Mouse (Mus musculus): Measurements from ENCODE around the gene Xrcc6. TPM values are rescaled to one million over a fixed set of nuclear protein-coding genes. Genes with fewer than 3 reads are reported as not detected.

Gene Xrcc6
- total RNA-seq, 2 experiments from 2014 or later = 26.3 to 27.1 TPM

DNA sequence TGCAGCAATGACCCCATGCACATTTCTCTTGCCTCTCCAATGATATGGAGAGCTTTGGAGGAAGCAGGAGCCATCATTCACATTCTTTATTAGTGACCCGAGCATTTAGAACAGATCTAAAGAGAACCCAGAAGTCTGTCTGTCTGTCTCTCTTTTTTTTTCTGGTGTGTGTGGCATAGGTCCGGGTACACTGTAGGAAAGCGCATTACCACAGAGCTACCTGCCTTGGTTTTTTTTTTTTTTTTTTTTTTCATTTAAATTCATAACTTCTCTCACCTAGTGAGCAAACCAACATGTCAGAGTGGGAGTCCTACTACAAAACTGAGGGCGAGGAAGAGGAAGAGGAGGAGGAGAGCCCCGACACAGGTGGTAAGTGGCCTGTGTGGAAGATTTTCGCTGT is 29.2 kb downstream of the Xrcc6 start:
- no peak for DNase-seq (ENCODE audit: low spot score in 2 of 2)

DNA sequence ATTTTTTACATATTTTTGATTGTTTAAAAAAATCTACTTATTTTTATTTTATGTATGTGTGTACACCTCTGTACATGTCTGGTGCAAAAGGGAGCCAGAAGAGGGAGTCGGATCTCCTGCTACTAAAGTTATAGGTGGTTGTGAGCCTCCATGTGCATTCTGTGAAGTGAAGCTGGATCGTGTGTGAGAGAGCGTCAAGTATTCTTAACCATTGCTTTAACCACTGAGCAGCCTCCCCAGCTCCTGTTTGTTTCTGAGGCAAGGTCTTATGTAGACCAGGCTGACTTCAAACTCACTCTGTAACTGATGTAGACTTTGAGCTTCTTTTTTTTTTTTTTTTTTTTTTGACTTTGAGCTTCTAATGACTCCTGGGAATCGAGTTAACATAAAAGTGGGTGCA is 29.8 kb downstream of the Xrcc6 start:
- no peak for DNase-seq (ENCODE audit: low spot score in 2 of 2)

DNA sequence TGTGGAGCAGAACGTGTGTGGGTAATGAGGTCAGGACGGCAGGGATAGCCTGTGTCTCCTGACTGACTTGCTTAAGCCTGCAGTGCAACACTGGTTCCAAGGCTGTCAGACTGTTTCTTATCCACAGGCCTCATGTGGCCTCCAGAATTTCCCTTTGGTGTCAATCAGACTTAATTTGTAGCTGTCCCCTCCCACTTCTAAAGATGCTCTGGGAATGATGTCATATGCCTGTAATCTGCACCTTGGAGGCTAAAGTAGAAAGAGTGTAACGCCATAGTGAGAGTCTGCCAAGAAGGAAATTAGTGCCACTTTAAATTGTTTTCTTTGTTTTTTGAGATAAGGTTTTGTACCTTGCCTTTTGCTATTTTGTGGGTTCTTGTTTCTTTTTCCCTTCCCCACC is 31.7 kb downstream of the Xrcc6 start:
- DNase-seq (ENCODE audit: low spot score in 2 of 2) = no peak

DNA sequence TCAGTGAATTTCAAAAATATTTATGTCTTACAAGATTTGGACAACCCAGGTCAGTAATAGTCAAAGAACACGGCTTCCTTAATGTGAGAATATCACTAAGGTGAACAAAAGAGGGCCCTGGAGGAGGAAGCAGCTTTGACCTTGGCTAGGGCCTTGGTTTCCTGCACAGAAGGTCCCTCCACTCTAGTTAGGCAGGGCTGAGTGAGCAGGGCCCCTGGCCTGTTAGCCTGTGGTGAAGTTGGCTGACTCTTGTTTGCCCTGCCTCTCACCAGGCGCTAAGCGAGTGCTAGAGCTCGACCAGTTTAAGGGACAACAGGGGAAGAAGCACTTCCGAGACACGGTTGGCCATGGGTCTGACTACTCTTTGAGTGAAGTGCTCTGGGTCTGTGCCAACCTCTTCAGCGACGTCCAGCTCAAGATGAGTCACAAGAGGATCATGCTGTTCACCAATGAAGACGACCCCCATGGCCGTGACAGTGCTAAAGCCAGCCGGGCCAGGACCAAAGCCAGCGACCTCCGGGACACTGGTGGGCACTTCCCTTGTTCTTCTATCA is 35.0 kb downstream of the Xrcc6 start:
- no peak for DNase-seq (ENCODE audit: low spot score in 2 of 2)

DNA sequence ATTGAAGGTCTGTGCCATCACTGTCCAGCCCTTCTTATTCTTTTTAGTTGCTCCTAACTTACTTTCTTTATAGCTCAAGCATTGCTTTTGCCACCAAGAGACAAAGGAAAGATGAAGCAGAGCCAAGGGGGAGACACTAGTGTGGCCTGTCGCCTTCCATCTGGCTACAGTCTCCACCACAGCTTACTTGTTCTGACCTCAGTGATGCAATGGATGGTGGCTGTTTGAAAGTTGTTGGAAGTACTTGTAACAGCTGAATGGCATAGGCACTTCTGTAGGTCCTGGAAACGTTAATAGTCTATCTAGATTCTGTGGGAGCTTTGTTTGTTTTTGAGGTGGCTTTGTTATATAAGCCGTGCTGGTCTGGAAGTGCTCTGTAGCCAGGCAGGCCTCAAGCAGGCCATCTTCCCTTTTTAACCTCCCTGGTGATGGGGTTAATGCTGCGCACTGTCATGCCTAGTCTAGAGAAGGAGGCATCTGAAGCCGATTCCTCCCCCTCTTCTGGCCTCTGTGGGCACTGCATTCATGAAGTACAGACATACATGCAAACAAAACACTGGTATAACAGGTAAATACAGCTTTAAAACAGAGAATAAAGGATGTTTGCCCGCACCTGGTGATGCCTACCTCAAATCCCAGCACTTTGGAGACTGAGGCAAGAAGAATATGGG is 36.5 kb downstream of the Xrcc6 start:
- no peak for DNase-seq (ENCODE audit: low spot score in 2 of 2)

DNA sequence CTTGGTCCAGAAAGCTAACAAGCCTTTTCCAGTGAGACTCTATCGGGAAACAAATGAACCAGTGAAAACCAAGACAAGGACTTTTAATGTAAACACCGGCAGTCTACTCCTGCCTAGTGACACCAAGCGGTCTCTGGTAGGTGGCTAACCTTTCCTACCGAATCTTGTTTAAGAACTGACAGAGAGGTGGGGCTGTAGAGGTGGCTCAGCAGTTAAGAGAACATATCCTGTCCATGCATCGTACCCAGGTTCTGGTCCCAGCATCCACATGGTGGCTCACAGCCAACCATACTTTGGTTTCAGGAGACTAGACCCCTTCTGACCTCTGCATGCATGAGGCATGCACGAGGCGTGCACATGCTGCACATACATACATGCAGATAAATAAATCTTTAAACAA is 39.6 kb downstream of the Xrcc6 start:
- DNase-seq (ENCODE audit: low spot score in 2 of 2) = no peak

DNA sequence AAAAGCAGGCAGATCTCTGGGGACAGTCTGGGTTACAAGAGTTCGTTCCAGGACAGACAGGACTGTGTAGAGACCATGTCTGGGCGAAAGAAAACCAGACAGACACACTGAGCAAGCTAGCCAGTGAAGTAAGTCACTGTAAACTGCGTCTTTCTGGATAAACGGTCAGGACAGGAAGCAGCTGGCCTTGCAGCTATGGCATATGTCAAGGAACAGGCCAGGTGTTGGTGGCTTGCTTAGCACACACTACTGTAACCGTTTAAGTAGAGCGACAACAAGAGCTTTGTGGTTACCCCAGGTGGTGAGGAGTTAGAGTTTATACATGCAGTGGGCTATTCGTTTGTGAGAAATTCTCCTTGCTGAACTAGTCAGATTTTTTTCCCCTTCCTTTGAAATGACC is 40.1 kb downstream of the Xrcc6 start:
- DNase-seq (ENCODE audit: low spot score in 2 of 2) = no peak

DNA sequence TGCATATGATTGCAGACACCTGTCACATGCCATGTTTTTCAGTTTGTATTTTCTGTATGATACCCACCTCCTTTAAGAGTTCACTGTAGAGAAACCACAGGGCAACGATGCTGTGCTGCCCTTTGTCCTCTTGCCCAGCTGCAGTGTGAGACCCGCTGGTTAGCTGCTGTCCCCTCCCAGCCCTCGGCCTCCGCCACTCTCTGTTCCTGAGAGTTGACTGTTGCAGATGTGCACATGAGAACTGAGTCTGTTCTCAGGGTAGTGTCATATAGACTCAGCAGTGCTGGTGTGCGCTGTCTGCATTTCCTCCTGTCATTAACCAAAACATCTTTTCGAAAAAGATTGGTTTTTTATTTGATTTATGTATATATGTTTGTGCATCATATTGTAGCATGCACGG is 44.8 kb downstream of the Xrcc6 start:
- no peak for DNase-seq (ENCODE audit: low spot score in 2 of 2)

DNA sequence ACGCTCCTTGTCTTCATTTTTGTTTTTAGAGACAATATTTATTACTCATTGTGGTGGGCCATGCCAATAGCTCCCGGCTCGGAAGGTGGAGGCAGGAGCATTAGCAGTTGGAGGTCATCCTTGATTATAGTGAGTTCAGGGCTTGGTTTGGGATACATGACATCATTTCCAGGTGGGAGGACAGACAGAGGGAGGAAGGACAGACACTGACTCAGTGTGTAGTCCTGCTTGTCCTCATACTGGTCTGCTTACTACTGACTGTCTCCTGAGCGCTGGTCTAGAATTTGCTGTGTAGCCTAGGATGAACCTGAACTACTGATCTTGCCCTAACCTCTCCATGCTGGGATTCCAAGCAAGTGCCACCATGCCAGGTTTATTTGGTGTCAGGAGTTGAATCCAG is 46.1 kb downstream of the Xrcc6 start, which contains the start of gene Desi1:
Desi1 (minus strand) TSS at position 101 of the 400 bp plus-strand sequence.
- DNase-seq (ENCODE audit: low spot score in 2 of 2) = no peak

DNA sequence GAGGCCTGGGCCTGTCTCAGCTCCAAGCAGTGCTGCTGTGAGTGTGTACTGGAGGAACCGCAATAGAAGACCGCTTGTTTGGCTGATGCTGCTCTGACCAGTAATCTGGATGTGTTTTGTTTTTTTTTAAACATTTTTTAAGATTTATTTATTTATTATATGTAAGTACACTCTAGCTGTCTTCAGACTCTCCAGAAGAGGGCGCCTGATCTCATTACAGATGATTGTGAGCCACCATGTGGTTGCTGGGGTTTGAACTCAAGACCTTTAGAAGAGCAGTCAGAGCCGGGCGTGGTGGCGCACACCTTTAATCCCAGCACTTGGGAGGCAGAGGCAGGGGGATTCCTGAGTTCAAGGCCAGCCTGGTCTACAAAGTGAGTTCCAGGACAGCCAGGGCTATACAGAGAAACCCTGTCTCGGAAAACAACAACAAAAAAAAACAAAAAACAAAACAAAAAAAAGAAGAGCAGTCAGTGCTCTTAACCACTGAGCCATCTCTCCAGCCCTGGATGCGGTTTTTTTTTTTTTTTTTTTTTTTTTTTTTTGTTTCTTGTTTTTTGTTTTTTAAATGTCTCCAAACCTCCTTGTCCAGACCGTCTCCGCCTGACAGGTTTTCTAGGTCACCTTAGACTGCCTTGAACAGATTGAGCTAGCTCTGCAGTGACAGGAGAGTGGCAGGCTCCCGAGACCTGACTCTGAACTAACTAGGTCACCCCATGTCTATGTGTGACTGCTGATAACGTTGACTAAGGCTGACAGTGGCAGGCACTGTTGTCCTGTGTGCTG is 48.5 kb downstream of the Xrcc6 start:
- peak in 1 of 2 experiments; percentile 39 for DNase-seq (ENCODE audit: low spot score in 2 of 2)

DNA sequence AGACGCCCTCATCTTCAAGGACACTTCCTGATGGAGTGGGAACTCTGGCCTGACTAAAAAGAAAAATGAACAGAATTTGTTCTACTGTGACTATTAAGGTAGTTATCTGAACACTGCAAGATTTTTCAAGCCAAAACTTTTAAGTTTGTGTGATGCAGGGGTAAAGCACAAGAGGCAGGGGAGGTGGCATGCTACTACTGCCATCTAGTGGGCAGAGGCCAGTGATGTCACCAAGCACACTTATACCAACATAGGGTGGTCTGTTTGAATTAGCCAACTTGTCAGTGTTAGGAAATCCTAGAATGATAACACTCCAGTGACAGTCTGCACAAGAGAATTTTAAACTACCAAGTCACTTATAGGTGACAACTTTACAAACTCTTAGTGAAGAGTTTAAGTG is 53.0 kb downstream of the Xrcc6 start:
- DNase-seq (ENCODE audit: low spot score in 2 of 2) = peak in 1 of 2 experiments; percentile 67

DNA sequence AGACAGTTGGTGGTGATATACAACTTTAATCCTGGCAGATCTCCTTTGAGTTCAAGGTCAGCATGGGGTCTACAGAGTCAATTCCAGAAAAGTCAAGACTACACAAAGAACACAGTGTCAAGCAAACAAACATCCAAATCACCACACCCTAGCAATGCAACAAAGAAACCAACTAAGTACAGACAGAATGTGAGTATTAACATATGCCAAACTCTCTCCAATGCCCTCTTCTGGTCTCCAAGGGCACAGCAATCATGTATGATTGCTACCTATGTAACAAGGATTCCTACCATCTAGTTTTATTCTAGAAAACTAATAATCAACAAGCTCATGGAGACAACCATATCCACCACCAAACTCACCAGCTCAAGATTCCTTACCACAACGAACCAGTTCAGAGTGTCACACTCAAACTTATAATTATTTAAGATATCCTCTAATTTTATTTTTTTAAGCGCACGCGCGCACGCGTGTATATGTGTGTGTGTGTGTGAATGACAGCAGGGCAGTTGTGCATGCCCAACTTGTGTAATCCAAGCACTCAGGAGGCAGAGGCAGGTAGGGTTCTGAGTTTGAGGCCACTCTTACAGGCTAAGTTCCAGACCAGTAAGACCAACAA is 56.6 kb downstream of the Xrcc6 start:
- peak in 1 of 2 experiments; percentile 32 for DNase-seq (ENCODE audit: low spot score in 2 of 2)

DNA sequence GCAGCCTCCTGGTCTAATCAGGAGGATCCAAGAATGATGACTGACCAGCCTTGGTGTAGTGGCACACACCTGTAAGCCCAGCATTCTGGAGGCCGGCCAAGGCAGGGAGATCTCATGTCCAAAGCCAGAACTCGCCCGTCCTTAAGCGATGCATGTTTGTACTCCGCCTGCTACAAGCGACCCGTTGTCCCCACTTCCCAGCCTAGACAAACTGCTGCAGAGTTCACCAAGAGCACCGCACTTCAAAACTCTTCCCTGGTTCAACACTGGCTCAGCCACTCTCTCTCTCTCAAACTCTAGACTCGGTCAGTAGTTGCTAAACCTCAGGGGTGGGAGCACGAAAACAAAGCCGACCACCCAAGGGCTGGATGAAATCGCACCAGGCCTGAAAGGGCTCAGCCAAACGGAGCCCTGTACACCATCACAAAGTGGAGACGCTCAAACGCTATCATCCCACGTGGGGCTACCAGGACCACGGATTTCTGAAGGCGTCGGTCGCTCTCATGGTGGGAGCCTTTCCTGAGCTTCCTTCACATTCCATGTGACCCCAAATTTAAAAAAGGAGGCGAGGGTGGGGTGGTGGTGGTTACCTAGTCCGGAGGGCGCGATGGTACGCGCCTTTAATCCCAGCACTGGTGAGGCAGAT is 58.7 kb downstream of the Xrcc6 start:
- DNase-seq (ENCODE audit: low spot score in 2 of 2) = no peak

DNA sequence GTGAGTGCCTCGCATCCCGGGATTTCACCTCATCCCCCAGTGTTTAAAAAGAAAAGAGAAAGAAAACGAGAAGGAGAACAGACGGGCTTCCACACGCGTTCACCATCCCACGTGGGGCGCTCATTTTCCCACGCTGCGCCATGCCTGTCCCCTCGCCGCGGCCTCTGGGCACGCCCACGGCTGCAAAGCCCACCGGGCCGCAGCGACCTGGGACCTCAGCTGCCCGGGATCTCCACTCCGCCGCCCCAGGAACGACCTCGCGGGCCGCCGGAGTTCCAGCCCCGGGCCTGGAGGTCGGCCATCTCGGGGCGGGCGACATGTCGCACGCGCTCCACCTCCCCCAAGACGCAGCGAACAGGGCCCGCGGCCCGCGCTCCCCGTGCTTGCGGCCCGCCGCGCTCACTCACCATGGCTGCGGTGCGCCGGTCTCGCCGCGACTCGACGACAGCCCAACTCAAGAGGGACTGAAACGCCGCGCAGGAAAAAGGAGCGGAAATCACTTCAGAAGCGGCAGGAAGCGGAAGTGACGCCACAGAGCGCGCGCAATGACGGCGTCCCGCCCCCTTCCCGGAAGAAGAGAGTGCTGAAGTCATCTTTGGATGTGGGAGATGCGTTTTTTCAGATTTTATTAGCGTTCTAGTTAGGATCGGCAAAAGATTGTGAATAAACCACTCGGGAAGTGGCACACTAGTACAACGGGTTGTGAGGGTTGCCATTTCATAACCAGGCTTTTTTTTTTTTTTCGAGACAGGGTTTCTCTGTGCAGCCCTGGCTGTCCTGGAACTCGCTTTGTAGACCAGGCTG is 59.6 kb downstream of the Xrcc6 start, which contains the start of gene Snu13:
Snu13 (minus strand) TSS at position 519 of the 804 bp plus-strand sequence.
- peak; percentile 90 to 95 for DNase-seq (ENCODE audit: low spot score in 2 of 2)

DNA sequence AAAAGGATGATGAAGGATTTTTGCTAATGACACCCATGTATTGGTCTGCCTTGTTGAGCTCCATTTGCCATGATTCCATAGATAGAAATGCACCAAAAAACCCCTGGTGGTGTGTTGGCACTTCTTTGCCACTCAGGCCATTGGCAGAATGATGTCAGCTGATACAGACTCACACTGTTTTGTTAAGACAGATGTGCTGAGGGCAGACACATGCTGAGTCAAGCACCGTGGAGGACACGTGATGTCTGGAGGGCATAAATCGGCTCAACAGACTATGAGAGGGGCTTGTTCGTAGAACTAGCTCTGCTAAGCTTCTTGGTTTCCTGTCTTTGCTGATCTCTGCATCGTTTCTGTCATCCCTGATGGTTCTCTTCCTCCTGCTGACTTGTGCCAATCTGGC is 64.9 kb downstream of the Xrcc6 start:
- DNase-seq (ENCODE audit: low spot score in 2 of 2) = no peak

DNA sequence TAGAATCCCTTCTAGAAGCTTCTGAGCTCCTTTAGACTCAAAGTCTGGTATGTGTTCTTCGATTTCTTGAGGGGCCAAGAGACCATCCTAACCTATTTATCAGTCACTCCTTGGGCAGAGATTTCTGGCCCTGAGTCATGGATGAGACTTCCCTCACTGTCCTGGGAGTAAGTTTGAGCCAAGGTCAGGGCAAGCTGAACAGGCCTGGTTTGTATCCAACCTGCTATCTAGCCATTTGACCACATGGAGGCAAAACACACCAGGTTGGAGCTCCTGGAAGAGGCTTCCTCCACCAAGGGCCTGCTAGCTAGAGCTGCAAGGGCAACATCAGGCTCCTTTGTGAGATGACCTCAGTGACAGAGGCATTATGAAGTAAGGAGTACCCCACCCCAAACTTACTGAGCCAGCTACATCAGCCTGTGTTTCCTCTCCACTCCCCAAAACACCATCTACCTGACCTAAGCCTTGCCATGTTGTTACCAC is 71.1 kb downstream of the Xrcc6 start, which contains the start of gene 4930407I10Rik:
4930407I10Rik (plus strand) TSS at position 433 of the 483 bp plus-strand sequence.
- DNase-seq (ENCODE audit: low spot score in 2 of 2) = no peak

DNA sequence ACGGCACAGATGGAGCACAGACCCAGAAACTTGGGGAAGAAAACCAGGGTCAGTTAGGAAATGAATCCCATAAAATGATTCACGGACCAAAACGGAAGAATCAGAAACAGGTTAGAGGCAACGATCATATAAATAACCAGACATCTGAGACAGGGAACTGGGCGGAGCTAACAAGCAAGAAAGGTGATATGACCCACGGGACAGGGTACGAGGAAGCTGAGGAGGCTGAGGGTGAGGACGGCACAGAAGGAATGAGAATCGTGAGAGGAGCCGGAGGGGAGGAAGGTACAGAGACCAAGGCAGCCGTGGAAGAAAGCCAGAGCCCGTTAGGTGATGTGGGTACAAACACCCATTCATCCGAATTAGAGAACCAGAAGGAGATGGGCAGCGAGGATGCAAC is 76.3 kb downstream of the Xrcc6 start:
- no peak for DNase-seq (ENCODE audit: low spot score in 2 of 2)

DNA sequence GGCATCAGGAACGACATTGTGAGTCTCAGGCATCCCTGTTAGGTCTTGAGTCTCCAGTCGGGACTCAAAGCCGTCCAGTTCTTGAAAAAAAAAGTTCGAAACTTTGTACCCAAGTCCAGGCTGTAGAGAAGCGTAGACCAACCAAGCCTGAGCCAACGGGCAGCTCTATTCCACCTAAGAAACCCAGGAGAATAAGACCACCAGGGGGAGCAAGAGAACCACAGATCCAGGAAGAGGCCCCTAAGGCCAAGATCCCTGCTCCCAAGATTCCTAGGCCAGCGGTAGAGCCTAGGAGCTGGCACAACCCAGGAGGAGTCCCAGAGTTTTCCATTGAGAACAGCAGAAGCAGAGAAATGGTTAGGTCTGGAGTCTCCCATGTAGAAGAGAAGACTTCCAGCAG is 77.9 kb downstream of the Xrcc6 start:
- peak in 1 of 2 experiments; percentile 93 for DNase-seq (ENCODE audit: low spot score in 2 of 2)

DNA sequence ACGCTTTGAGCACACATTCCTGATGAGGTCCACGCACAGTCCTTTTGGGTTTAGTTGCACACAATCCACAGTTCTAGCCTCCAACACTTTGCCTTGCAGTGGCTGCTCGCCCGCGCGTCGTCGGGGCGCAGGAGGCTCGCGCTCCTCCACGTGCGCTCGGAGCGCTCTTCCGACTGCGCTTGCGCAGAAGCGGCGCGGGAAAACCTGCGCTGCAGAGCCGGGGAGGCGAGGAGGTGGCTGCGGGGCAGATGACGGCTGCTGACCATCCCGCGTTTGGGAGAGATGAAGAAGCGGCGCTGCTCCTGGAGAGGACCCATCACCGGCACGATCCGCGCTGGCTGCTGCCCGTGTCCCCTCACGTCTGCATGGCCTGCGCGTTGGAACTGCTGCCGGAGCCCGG is 82.3 kb downstream of the Xrcc6 start, which contains the start of gene Mei1:
Mei1 (plus strand) TSS at position 99 of the 400 bp plus-strand sequence.
- DNase-seq (ENCODE audit: low spot score in 2 of 2) = no peak
